In genomic region chr13:29759691-29760467, GRCm38 (mm10) we compare ENCODE assay signal across 9 mouse cellular contexts.
DNase-seq lines count a peak whose midpoint lies in the region; ATAC-seq and TF ChIP-seq lines count a peak whose summit lies in the region.
"Had no signal": no experiment of that assay in that cellular context is flagged by ENCODE, and none has a peak within 500 bp of the region (broad histone marks: within the 10 kb centered on the region; RNA-seq: fewer than 3 reads in every experiment).

No protein-coding gene starts in this region.

- no peaks in the 10 kb centered on the region for H3K9me3 ChIP-seq in embryonic facial prominence, embryonic 12.5 days
- H3K9me3 ChIP-seq in hindbrain, postnatal 0 days (ENCODE audit: low read length): no peaks in the 10 kb centered on the region

- H3K4me2 ChIP-seq in embryonic facial prominence, embryonic 12.5 days (replicated peaks): no peak overlapping the region
- no peak overlapping the region for H3K4me2 ChIP-seq in hindbrain, postnatal 0 days (ENCODE audit: low read depth, low read length)

- ATAC-seq in embryonic facial prominence, embryonic 12.5 days (ENCODE audit: insufficient number of reproducible peaks, insufficient read depth, low FRiP score, low TSS enrichment): no peak
- ATAC-seq in hindbrain, postnatal 0 days: peak; percentile 90

- H3K36me3 ChIP-seq in embryonic facial prominence, embryonic 12.5 days: no peaks in the 10 kb centered on the region
- no peaks in the 10 kb centered on the region for H3K36me3 ChIP-seq in hindbrain, postnatal 0 days (ENCODE audit: insufficient read depth, low read length)

- DNase-seq in Muller cell, postnatal 12 days (ENCODE audit: inconsistent ontology term): peak; percentile 36
- DNase-seq in brain, adult 2 months (ENCODE audit: low read depth, low spot score): peak; percentile 99
- DNase-seq in hindbrain, postnatal 0 days (ENCODE audit: low spot score): peak; percentile 59
- DNase-seq in kidney, postnatal 4 days: no peak
- no peak for DNase-seq in urinary bladder, postnatal 4 days (ENCODE audit: low spot score in 2 of 2)
- DNase-seq in kidney, postnatal 14 days: no peak
- DNase-seq: adrenal gland, postnatal 10 days; gastrocnemius, postnatal 14 days had no signal

- 57% methylated on average over 5 of the region's 5 CpGs for WGBS in embryonic facial prominence, embryonic 12.5 days
- 51% methylated on average over 5 of the region's 5 CpGs for WGBS in hindbrain, postnatal 0 days

- H3K27ac ChIP-seq in embryonic facial prominence, embryonic 12.5 days: peak overlapping the region; percentile 77; the same call in 1 of the 2 replicates
- H3K27ac ChIP-seq in hindbrain, postnatal 0 days: peak overlapping the region; percentile 46

- no peak overlapping the region for H3K4me3 ChIP-seq in embryonic facial prominence, embryonic 12.5 days
- no peak overlapping the region for H3K4me3 ChIP-seq in hindbrain, postnatal 0 days (ENCODE audit: low read length)

- H3K27me3 ChIP-seq in embryonic facial prominence, embryonic 12.5 days: no peaks in the 10 kb centered on the region
- no peaks in the 10 kb centered on the region for H3K27me3 ChIP-seq in hindbrain, postnatal 0 days (ENCODE audit: insufficient read depth, low read length)

- H3K9ac ChIP-seq in embryonic facial prominence, embryonic 12.5 days: no peak overlapping the region
- no peak overlapping the region for H3K9ac ChIP-seq in hindbrain, postnatal 0 days (replicated peaks; ENCODE audit: low read length)

- TF ChIP-seq CTCF in hindbrain, postnatal 0 days (IDR thresholded peaks at IDR 0.05; ENCODE audit: low read depth): no peak

- peaks cover 23% of the 10 kb centered on the region for H3K4me1 ChIP-seq in embryonic facial prominence, embryonic 12.5 days
- H3K4me1 ChIP-seq in hindbrain, postnatal 0 days (ENCODE audit: insufficient read depth, low read length): peaks cover 4% of the 10 kb centered on the region; the same call in 1 of the 2 replicates

Comparison
In these comparisons a context has a peak if more than half of its experiments do, and no peak if none do; other contexts are left out.
1. DNase-seq: peak in Muller cell, postnatal 12 days (single experiment), brain, adult 2 months (single experiment) and hindbrain, postnatal 0 days (single experiment); none in kidney, postnatal 4 days (0 of 2), urinary bladder, postnatal 4 days (0 of 2) and kidney, postnatal 14 days (single experiment).